Mouse (Mus musculus): Measurements from ENCODE around the gene Arf1. TPM values are rescaled to one million over a fixed set of nuclear protein-coding genes. Genes with fewer than 3 reads are reported as not detected.

The Arf1 gene
- total RNA-seq, 2 experiments from 2014 or later = 389 TPM

DNA sequence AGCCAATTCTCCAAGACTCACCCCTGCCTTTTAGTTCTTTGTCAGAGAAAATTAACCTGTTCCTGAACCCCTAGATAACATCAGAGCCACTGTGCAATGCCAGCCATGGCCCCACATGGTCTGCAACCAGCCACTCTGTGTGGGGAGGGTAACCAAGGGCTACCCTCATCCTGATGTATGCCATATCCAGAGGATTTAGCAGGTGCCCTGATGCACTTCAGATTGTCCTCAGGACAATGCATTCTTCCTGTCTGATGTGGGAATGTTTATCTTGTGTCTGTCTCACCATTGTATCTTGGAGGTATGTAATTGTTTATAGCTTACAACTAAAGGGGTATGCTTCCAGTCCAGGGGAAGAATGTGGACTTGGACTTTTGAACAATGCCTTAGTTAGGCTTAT lies 31.8 kb downstream of the Arf1 start:
- DNase-seq = no peak
- intact Hi-C loops (cut with DNase I) = no loop called here

DNA sequence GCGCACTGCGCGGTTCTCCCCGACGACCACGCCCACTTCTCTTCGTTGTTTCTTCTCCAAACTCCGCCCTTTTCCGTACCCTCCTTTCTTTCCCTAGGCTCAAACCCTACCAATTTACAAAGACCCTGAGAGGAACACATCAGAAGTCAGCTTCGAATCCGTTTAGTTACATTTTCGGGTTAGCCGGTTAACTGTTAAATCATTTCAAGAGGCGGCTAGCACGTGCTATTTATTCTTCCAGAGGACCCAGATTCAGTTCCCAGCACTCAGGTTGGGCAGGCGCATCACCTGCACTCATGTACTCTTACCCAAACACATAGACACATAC lies 36.0 kb downstream of the Arf1 start, which contains the start of gene Guk1:
TSS of gene Guk1 (minus strand) at position 154 of the 328 bp plus-strand sequence.
- DNase-seq = no peak
- intact Hi-C loops (cut with DNase I) = no loop called here

DNA sequence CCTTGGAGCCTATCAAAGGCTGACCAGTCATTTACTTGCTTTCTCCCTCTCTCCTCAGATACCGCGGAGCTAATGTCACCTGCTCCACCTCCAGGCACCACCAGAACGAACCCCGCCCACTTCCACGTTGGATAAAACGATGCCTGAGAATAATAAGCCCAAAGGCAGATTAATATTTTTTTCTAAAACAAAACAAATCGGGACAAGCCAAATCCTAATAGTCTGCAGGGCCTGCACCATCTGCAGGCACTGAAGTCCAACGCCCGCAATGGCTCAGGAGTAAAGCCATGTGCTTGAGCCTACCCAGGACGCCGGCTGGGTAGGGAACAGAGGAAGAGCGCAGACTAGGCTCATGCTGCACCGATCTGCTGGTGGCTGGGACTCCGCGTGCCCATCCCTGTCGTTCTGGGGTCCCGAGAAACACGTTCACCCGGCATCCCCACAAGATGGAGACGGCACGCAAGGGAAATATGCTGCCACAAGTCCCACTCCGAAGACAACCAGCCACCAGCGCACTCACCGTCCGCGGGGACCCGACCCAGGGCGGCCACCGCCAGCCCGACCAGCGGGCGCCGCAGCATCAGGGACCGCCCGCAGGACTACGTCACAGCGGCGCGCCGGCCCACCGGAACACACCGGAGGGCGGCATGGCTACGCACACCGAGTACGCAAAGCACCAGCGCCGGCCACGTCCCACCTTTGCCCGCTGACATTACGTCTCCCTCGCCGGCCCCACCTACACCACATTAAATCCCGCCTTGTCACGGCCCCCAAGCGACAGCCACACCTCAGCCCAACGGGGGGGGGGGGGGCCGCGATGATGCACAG lies 36.6 kb downstream of the Arf1 start:
- intact Hi-C loops (cut with DNase I) = no loop called here
- peak; percentile 84 for DNase-seq

DNA sequence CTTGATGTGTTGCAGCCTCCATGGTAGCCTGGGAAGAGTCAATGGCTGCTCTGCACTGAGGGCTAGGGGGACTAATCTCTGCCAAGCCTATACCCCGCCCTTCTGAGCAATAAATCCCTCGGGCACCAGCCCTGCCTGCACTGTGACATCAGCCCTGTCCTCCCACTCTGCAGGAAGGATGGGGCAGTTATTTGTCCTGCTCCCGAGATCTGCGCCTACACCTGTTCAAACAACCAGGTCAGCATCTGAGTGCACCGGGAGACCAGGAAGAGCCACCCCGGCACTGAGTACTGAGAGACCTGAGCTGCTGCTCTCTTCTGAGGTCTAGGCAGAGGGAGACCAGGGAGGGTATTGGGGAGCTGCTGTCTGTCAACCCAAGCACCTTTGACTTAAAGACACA lies 40.4 kb downstream of the Arf1 start:
- DNase-seq = no peak
- intact Hi-C loops (cut with DNase I) = no loop called here

DNA sequence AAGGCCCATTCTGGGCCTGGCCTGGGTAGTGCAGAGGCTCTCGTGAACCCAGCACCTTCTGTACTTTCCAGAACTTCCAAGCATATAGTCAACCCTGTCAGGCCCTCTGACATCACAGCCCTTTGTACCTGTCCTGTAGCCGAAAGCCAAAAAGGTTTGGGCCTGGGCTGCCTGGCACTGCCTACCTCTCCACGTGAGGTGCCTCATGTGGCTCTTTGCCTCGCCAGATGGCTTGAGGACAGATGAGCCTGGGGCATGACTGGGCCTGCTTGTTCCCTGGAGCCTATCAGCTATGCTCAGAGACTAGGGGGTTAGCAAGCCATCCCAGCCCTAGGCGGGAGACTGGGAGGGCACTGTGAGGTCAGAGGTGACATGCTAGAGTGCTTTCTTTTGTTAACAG lies 42.6 kb downstream of the Arf1 start:
- no peak for DNase-seq
- intact Hi-C loops (cut with DNase I) = no loop called here

DNA sequence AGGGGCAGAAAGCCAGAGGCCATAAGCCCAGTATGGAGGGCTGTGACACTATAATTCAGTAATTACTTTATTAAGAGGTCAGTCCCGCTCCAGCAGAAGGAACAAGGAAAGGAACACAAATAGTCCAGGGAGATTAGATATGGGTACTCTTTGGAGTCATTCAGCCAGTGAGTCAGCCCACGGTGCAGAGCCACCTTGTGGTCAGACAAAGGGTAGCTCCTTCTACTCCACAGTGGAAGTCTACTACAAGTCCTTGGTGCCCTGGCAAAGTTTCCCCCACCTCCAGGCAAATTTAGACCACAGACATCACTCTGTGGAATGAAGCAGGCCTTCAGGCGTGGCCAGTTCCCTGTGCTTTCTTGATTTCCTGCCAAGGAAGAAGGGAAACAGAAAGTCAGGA lies 44.2 kb downstream of the Arf1 start:
- intact Hi-C loops (cut with DNase I) = no loop called here
- peak; percentile 64 for DNase-seq

DNA sequence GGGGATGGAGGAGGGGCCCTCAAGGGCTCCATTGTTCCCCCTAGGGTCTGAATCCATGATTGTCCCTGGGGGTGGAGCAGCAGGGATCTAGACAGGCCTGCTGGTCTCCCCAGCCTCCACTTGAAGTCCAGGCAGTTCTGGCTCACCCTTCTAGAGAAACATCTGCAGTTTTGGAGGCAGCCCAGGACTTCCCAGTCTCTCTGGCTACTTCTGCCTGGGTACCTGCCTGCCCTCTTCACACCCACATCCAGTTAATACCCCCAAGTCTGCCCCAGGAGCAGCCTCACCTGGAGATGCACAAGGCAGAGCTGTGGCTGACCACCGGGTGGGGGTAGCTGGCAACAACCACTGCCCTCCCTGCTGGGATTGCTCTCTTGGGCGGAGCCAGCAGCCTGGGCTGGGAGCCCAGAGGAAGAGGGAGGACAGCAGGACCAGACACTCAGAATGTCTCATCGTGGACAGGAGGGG lies 45.2 kb downstream of the Arf1 start, which contains the start of gene Gjc2:
TSS of gene Gjc2 (minus strand) at position 350 of the 468 bp plus-strand sequence.
- intact Hi-C loops (cut with DNase I) = no loop called here
- DNase-seq = peak; percentile 49

DNA sequence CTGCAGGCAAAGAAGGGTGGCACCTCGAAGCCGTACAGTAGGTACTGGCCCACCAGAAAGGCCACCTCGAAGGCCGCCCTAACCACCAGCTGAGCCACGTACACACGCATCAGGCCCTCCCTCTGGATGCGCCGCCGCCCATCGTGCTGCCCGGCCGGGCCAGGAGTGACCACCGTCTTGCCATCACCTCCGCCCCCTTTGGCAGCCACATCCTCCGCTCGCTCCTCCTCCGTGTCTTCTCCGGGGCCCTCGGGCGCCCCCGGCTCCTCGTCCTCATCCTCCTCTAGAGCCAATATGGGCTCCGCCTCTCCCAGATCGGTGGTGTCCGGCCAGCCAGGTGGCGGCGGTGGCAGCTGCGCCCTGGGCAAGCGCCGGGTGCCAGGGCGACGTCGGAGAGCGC lies 51.1 kb downstream of the Arf1 start:
- no peak for DNase-seq
- intact Hi-C loops (cut with DNase I) = no loop called here

DNA sequence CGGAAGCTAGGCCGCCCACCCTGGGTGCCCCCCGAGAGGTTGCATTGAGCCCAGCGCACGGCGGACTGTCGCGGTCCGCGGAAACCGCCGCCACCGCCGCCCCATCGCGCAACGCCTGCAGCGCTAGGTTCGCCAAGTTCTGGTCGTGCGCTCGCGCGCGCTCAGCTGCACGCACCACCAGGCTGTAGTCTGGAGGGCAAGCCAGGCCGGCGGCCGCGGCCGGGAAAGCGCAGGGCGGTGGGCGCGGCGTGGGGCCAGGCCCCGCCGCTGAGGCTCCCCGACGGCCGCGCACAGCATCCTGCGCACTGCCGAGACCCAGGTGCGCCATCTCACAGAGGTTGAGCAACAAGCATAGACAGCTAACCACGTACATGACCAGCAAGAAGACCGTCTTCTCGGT lies 51.6 kb downstream of the Arf1 start:
- no peak for DNase-seq
- intact Hi-C loops (cut with DNase I) = no loop called here

DNA sequence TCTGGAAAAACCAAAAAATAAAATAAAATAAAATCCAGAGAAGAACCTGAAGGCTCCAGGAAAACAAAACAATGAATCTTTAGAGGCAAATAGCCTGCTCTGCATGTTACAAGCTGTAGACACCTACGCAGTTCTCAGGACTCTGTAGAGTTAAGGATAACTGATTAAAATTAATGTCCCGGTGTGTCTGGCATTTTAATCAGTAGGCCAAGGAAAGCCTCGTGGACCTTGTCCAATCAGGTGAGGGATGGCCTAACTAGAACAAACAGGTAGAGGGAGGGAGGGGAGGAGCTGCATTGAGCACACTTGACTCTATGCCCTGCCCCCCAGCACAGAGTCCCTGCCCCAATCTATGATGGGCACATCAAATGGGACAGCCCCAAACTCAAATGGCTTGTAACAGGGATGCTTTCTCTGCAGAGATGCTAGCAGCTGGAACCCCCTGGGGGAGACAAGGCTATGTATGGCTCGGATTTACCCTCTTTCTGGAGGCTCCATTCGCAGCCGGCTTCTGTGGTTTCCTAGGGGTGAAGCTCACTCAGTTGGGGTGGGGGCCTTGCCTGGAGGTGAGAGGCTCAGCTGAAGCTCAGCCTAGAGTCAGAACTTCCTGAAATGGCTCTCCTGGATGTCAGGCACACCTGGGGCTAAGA lies 53.8 kb downstream of the Arf1 start:
- intact Hi-C loops (cut with DNase I) = no loop called here

DNA sequence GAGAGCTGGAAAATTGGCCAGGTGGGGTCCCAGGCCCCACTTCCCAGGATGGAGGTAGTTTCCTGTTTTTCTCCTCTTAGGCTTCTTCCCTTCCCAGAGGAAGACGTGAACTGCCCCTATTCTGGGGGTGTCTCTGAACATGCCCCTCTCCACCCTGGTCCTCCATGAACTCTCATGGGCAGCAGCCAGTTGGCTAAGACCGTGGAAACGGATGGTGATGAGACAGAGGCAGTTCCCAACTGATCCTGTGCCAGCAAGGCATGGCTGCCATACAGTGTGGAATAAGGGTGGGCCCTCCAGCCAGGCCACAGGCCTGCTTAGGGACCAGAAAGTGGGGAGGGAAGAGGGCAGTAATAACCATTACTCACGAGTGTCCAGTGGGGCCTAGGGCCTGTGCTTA lies 57.5 kb downstream of the Arf1 start:
- intact Hi-C loops (cut with DNase I) = no loop called here
- DNase-seq = no peak

More for the DNA sequence above, 53.8 kb downstream of the Arf1 start:
- DNase-seq = no peak

DNA sequence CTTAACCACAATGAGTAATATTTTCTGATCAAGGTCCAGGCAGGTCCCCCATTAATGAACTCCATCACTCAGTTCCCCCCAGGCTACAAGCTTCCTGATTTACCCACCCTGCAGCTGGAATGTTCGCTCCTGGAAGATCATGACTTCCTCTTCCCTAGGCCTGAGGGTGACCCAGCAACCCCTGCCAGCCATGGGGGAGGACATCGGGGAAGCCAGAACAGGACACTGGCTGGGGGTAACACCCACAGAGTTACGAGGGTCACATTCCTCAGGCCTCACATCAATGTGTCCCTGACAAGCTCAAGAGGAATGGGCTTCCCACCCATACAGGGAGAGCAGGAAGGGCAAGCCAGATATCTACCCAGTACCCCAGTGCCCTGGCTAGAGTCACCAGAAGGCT lies 58.3 kb downstream of the Arf1 start:
- intact Hi-C loops (cut with DNase I) = no loop called here
- no peak for DNase-seq

DNA sequence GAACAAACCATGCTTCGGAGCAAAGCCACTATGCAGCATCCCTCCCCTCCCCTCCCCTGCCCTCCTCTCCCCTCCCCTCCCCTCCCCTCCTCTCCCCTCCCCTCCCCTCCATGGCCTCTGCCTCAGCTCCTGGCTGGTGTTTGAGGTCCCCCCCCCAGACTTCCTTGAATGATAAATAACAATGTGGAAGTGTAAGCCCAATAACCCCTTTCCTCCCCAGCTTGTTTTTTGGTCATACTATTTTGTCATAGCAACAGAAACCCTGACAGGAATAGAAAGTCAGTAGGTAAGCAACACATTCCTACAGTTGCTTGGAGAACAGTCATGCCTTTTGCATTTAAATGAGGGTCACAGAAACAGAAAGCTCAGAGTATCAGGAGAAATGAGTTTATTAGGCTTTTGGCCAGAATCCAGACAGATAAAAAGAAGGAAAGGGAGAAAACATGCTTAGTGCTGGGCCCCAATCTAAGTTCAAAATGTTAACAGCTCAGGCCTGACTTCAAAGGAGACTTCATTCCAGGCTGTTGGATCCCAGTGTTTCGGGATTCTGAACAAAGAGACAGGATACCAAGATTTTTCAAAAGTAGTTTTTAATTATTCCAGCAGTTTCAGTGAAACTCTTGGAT lies 62.3 kb downstream of the Arf1 start:
- intact Hi-C loops (cut with DNase I) = no loop called here
- DNase-seq = no peak

DNA sequence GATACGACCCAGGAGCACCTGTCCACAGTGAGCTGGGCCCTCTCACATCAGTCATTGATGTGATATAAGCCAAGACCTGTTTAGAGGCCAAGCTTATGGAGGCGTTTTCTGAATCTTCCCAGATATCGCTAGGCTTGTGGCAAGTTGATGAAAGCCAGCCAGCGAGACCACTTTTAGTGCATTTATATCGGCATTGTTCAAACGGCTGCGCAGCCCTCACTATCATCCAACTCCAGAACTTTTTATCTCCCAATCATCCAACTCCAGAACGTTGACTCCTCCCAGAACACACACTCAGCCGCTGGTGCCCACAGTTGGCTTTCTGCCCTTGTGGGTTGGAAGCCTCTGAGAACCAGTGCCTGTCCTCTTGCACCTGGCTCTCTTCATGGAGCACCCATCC lies 63.7 kb downstream of the Arf1 start:
- DNase-seq = no peak

DNA sequence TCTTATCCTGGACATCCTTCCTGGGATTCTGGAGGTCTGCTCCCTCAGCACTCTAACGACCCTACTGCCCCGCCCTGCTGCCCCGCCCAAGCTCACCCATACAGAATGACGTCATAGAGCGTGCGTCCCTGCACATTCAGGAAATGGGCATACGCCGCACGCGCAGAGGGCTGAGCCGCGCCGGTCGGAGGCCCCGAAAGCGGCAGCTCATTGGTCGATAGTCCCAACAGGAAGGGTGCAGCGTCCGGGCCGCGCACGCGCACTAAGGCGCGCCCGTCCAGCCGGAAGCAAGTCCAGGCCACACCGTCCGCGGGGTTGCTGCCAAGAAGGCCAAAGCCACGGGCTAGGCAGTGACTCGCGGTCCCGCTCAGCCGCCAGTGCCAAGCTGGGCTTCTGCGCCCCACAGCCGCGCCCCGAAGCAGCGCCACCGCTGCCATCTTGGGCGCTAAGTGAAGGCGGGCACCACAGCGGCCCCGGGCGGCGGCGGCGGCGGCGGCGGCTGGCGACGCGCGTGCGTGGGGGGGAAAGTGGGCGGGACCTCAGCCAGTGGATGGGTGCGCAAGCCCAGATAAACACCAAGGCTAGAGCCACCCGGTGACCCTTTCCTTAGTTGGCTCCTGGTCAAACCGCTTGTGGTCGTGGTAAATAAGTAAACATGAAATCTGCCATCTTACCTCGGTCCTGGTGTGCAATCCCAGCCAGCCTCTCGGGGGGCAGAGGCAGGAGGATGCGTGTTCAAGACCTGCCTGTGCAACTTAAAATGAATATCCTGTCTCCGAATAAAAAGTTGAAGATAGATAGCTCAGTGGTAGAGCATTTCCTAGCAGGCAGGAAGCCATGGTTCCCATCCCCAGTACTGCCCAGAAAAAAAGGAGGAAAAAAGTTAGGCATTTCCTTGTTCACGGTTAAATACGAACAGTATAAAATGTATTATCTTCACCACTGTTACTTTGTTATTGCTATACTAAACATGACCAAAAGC lies 64.5 kb downstream of the Arf1 start, which contains the start of gene Iba57:
TSS of gene Iba57 (minus strand) at position 485 of the 982 bp plus-strand sequence.
- intact Hi-C loops (cut with DNase I) = no loop called here
- peak; percentile 99 for DNase-seq

More for the DNA sequence above, 63.7 kb downstream of the Arf1 start:
- intact Hi-C loops (cut with DNase I) = no loop called here

DNA sequence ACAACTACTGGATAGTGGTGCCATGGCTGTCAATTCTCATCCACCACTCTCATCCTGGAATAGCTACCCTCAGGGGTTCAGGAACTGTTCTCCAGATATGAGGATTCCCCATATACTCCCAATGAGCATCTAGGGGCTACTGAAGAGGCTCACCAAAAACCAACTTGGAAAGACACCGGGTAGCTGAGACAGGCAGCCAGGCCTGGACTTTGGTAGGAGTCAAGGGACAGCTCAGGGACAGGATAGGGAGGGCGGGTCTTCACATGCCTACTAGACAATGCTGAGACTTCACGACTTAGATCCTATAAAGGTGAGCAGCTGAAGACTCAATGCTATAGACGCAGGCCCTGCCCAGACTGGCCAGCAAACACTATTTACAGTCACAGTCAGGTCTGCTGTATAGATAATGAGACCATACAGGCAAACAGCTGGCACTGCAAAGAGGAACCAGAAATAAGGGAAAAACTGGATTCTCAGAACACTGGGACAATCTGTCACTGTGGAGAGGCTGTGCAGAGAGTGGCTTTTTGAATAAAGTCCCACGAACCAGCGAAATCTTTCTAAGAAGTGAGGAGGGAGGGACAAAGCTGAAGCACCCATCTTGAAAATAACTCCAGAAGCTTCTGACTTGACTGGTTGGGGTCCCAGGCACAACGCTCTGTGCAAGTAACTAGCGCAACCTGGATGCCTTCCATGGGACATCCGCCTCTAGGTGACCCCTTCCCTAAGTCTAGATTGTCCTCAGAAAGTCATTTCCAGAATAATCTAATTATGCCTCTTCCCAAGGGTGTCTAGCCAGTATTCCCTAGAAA lies 65.4 kb downstream of the Arf1 start:
- DNase-seq = no peak
- intact Hi-C loops (cut with DNase I) = no loop called here
